Mouse (Mus musculus): ENCODE results near the gene Sart3. TPM values are rescaled to one million over a fixed set of nuclear protein-coding genes. Genes with fewer than 3 reads are reported as not detected.
A peak's percentile ranks its signal among the peaks of the same experiment; 100 is the strongest.

Sart3 gene
- polyA plus RNA-seq, 1 experiment from 2014 or later, result 54.8 TPM

GRCm38 (mm10) chr5:113775585-113775984, 3.3 kb upstream of the Sart3 start:
- peaks cover 27% of the 10 kb centered on the region for H3K36me3 ChIP-seq (ENCODE audit: insufficient read depth, low read length)
- H3K4me2 ChIP-seq (replicated peaks; ENCODE audit: low read depth, low read length), result no peak overlapping the region
- 93% methylated on average over 10 of the region's 10 CpGs for WGBS
- no peak overlapping the region for H3K27ac ChIP-seq (ENCODE audit: low read length)
- peaks cover 11% of the 10 kb centered on the region for H3K4me1 ChIP-seq (ENCODE audit: insufficient read depth, low read length)
- ATAC-seq (ENCODE audit: low FRiP score, low TSS enrichment), result no peak
- H3K9me3 ChIP-seq (ENCODE audit: low read length), result no peaks in the 10 kb centered on the region
- H3K4me3 ChIP-seq (ENCODE audit: low read length), result no peak overlapping the region
- no peak overlapping the region for H3K9ac ChIP-seq (replicated peaks; ENCODE audit: low read length)
- H3K27me3 ChIP-seq (ENCODE audit: insufficient read depth, low read length), result no peaks in the 10 kb centered on the region

- Histone ChIP-seq H3K4me3 (ENCODE audit: low read length) (peak overlapping the region; percentile 99), H3K27me3 (ENCODE audit: insufficient read depth, low read length) (no peaks in the 10 kb centered on the region), H3K9ac (replicated peaks; ENCODE audit: low read length) (peak overlapping the region; percentile 72; the same call in 1 of the 2 replicates), H3K27ac (ENCODE audit: low read length) (no peak overlapping the region), H3K4me2 (replicated peaks; ENCODE audit: low read depth, low read length) (peak overlapping the region; percentile 86), H3K4me1 (ENCODE audit: insufficient read depth, low read length) (peaks cover 24% of the 10 kb centered on the region), H3K36me3 (ENCODE audit: insufficient read depth, low read length) (peaks cover 27% of the 10 kb centered on the region), H3K9me3 (ENCODE audit: low read length) (no peaks in the 10 kb centered on the region)
- ATAC-seq (ENCODE audit: low FRiP score, low TSS enrichment), result no peak
- WGBS, result 2% methylated on average over 7 of the region's 7 CpGs
Measured at GRCm38 (mm10) chr5:113773664-113774063, 1.4 kb upstream of the Sart3 start.

- peak overlapping the region; percentile 86 for H3K4me2 ChIP-seq (replicated peaks; ENCODE audit: low read depth, low read length)
- peaks cover 27% of the 10 kb centered on the region for H3K36me3 ChIP-seq (ENCODE audit: insufficient read depth, low read length)
- under 1% methylated on average over 37 of the region's 38 CpGs for WGBS
- H3K27ac ChIP-seq (ENCODE audit: low read length), result no peak overlapping the region; the same call in 1 of the 2 replicates
- H3K9ac ChIP-seq (replicated peaks; ENCODE audit: low read length), result peak overlapping the region; percentile 72
- H3K4me3 ChIP-seq (ENCODE audit: low read length), result peak overlapping the region; percentile 99
- no peaks in the 10 kb centered on the region for H3K27me3 ChIP-seq (ENCODE audit: insufficient read depth, low read length)
- ATAC-seq (ENCODE audit: low FRiP score, low TSS enrichment), result peak; percentile 40
- H3K9me3 ChIP-seq (ENCODE audit: low read length), result no peaks in the 10 kb centered on the region
- peaks cover 24% of the 10 kb centered on the region for H3K4me1 ChIP-seq (ENCODE audit: insufficient read depth, low read length)
Measured at GRCm38 (mm10) chr5:113772905-113773519, 702 bp upstream of the Sart3 start.

GRCm38 (mm10) chr5:113771213-113772162, 822 bp downstream of the Sart3 start:
- H3K27me3 ChIP-seq (ENCODE audit: insufficient read depth, low read length), result no peaks in the 10 kb centered on the region
- peak overlapping the region; percentile 99 for H3K4me3 ChIP-seq (ENCODE audit: low read length)

GRCm38 (mm10) chr5:113768806-113769205, 3.5 kb downstream of the Sart3 start:
- Histone ChIP-seq H3K4me3 (ENCODE audit: low read length) (no peak overlapping the region), H3K27ac (ENCODE audit: low read length) (no peak overlapping the region), H3K36me3 (ENCODE audit: insufficient read depth, low read length) (peaks cover 24% of the 10 kb centered on the region), H3K4me1 (ENCODE audit: insufficient read depth, low read length) (peaks cover 21% of the 10 kb centered on the region), H3K9me3 (ENCODE audit: low read length) (no peaks in the 10 kb centered on the region), H3K27me3 (ENCODE audit: insufficient read depth, low read length) (no peaks in the 10 kb centered on the region), H3K4me2 (replicated peaks; ENCODE audit: low read depth, low read length) (no peak overlapping the region), H3K9ac (replicated peaks; ENCODE audit: low read length) (no peak overlapping the region)
- ATAC-seq (ENCODE audit: low FRiP score, low TSS enrichment), result no peak
- 89% methylated on average over 8 of the region's 8 CpGs for WGBS

More at GRCm38 (mm10) chr5:113771213-113772162, 822 bp downstream of the Sart3 start:
- H3K27ac ChIP-seq (ENCODE audit: low read length), result peak overlapping the region; percentile 97
- no peaks in the 10 kb centered on the region for H3K9me3 ChIP-seq (ENCODE audit: low read length)
- peaks cover 29% of the 10 kb centered on the region for H3K36me3 ChIP-seq (ENCODE audit: insufficient read depth, low read length)
- peaks cover 24% of the 10 kb centered on the region for H3K4me1 ChIP-seq (ENCODE audit: insufficient read depth, low read length)
- H3K4me2 ChIP-seq (replicated peaks; ENCODE audit: low read depth, low read length), result peak overlapping the region; percentile 86
- ATAC-seq (ENCODE audit: low FRiP score, low TSS enrichment), result peak; percentile 80
- WGBS, result under 1% methylated on average over 71 of the region's 97 CpGs
- H3K9ac ChIP-seq (replicated peaks; ENCODE audit: low read length), result peak overlapping the region; percentile 96

GRCm38 (mm10) chr5:113765641-113766526, 6.4 kb downstream of the Sart3 start:
- no peak for ATAC-seq (ENCODE audit: low FRiP score, low TSS enrichment)
- no peak overlapping the region for H3K4me3 ChIP-seq (ENCODE audit: low read length)
- H3K27ac ChIP-seq (ENCODE audit: low read length), result no peak overlapping the region
- peaks cover 14% of the 10 kb centered on the region for H3K4me1 ChIP-seq (ENCODE audit: insufficient read depth, low read length)
- no peaks in the 10 kb centered on the region for H3K27me3 ChIP-seq (ENCODE audit: insufficient read depth, low read length)
- no peak overlapping the region for H3K4me2 ChIP-seq (replicated peaks; ENCODE audit: low read depth, low read length)
- H3K36me3 ChIP-seq (ENCODE audit: insufficient read depth, low read length), result peaks cover 44% of the 10 kb centered on the region
- no peaks in the 10 kb centered on the region for H3K9me3 ChIP-seq (ENCODE audit: low read length)
- H3K9ac ChIP-seq (replicated peaks; ENCODE audit: low read length), result no peak overlapping the region
- WGBS, result 81% methylated on average over 13 of the region's 13 CpGs

- Histone ChIP-seq H3K36me3 (ENCODE audit: insufficient read depth, low read length) (peaks cover 57% of the 10 kb centered on the region), H3K4me1 (ENCODE audit: insufficient read depth, low read length) (peaks cover 2% of the 10 kb centered on the region; the same call in 1 of the 2 replicates), H3K4me3 (ENCODE audit: low read length) (no peak overlapping the region), H3K27ac (ENCODE audit: low read length) (no peak overlapping the region), H3K9me3 (ENCODE audit: low read length) (no peaks in the 10 kb centered on the region), H3K4me2 (replicated peaks; ENCODE audit: low read depth, low read length) (no peak overlapping the region), H3K27me3 (ENCODE audit: insufficient read depth, low read length) (no peaks in the 10 kb centered on the region), H3K9ac (replicated peaks; ENCODE audit: low read length) (no peak overlapping the region)
- no peak for ATAC-seq (ENCODE audit: low FRiP score, low TSS enrichment)
- WGBS, result 89% methylated on average over 7 of the region's 7 CpGs
Measured at GRCm38 (mm10) chr5:113764426-113764825, 7.9 kb downstream of the Sart3 start.

GRCm38 (mm10) chr5:113761585-113761984, 10.7 kb downstream of the Sart3 start:
- H3K4me1 ChIP-seq (ENCODE audit: insufficient read depth, low read length), result no peaks in the 10 kb centered on the region
- H3K9ac ChIP-seq (replicated peaks; ENCODE audit: low read length), result no peak overlapping the region
- no peak overlapping the region for H3K4me2 ChIP-seq (replicated peaks; ENCODE audit: low read depth, low read length)
- no peaks in the 10 kb centered on the region for H3K27me3 ChIP-seq (ENCODE audit: insufficient read depth, low read length)
- no peak overlapping the region for H3K27ac ChIP-seq (ENCODE audit: low read length)
- peaks cover 73% of the 10 kb centered on the region for H3K36me3 ChIP-seq (ENCODE audit: insufficient read depth, low read length)
- H3K4me3 ChIP-seq (ENCODE audit: low read length), result no peak overlapping the region
- no peak for ATAC-seq (ENCODE audit: low FRiP score, low TSS enrichment)
- no peaks in the 10 kb centered on the region for H3K9me3 ChIP-seq (ENCODE audit: low read length)
- WGBS, result 91% methylated on average over 2 of the region's 2 CpGs

- no peaks in the 10 kb centered on the region for H3K4me1 ChIP-seq (ENCODE audit: insufficient read depth, low read length)
- 84% methylated on average over 15 of the region's 15 CpGs for WGBS
- H3K36me3 ChIP-seq (ENCODE audit: insufficient read depth, low read length), result peaks cover 96% of the 10 kb centered on the region
- H3K9ac ChIP-seq (replicated peaks; ENCODE audit: low read length), result no peak overlapping the region
- no peak overlapping the region for H3K27ac ChIP-seq (ENCODE audit: low read length)
- H3K4me2 ChIP-seq (replicated peaks; ENCODE audit: low read depth, low read length), result no peak overlapping the region
- H3K4me3 ChIP-seq (ENCODE audit: low read length), result no peak overlapping the region
- H3K27me3 ChIP-seq (ENCODE audit: insufficient read depth, low read length), result no peaks in the 10 kb centered on the region
- H3K9me3 ChIP-seq (ENCODE audit: low read length), result no peaks in the 10 kb centered on the region
- ATAC-seq (ENCODE audit: low FRiP score, low TSS enrichment), result no peak
Measured at GRCm38 (mm10) chr5:113755347-113756030, 16.8 kb downstream of the Sart3 start.

Measured in kidney, embryonic 16.5 days (tissue).